Mouse (Mus musculus) kidney, adult 8-10 months (tissue): Measurements from ENCODE around the gene Atat1.
A peak's percentile ranks its signal among the peaks of the same experiment; 100 is the strongest.
"Not testable (repeated sequence)": the region's sequence is repeated elsewhere in the genome, so short reads cannot be mapped to it uniquely, and the experiment has no call there.

Experiments used
- DNase-seq, 2 experiments: peaks; one replicate each; pipeline ENCODE4 v3.0.0; 2022

Gene Atat1

GRCm38 (mm10) chr17:35909919-35910369 is at the start of gene Atat1:
TSS of gene Atat1 (minus strand) at chr17:35910075.
- DNase-seq, result peak; percentile 94 to 97

GRCm38 (mm10) chr17:35958533-35959223 is 48.8 kb upstream of the Atat1 start:
- DNase-seq, result no peak

- no peak for DNase-seq
These were observed 44.8 kb upstream of the Atat1 start for GRCm38 (mm10) chr17:35954665-35955064.

- DNase-seq, result not testable (repeated sequence)
These were observed 42.7 kb upstream of the Atat1 start for GRCm38 (mm10) chr17:35952559-35952958.

GRCm38 (mm10) chr17:35950946-35951345 is 41.1 kb upstream of the Atat1 start:
- not testable (repeated sequence) for DNase-seq

GRCm38 (mm10) chr17:35939941-35940340 is 30.1 kb upstream of the Atat1 start:
- DNase-seq, result no peak

- DNase-seq, result no peak
These were observed 29.2 kb upstream of the Atat1 start for GRCm38 (mm10) chr17:35939108-35939507.

GRCm38 (mm10) chr17:35937700-35938348 is 27.9 kb upstream of the Atat1 start:
- peak; percentile 42 for DNase-seq

- not testable (repeated sequence) for DNase-seq
These were observed 25.9 kb upstream of the Atat1 start for GRCm38 (mm10) chr17:35935763-35936162.

GRCm38 (mm10) chr17:35932608-35933007 is 22.7 kb upstream of the Atat1 start:
- no peak for DNase-seq

GRCm38 (mm10) chr17:35930627-35931026 is 20.8 kb upstream of the Atat1 start:
- no peak for DNase-seq

GRCm38 (mm10) chr17:35929534-35929933 is 19.7 kb upstream of the Atat1 start:
- no peak for DNase-seq

- no peak for DNase-seq
These were observed 17.6 kb upstream of the Atat1 start for GRCm38 (mm10) chr17:35927471-35927870.

GRCm38 (mm10) chr17:35923281-35923680 is 13.4 kb upstream of the Atat1 start:
- DNase-seq, result no peak

GRCm38 (mm10) chr17:35922566-35922965 is 12.7 kb upstream of the Atat1 start:
- DNase-seq, result no peak

GRCm38 (mm10) chr17:35921710-35922109 is 11.8 kb upstream of the Atat1 start:
- DNase-seq, result no peak

- peak in 1 of 2 experiments; percentile 60 for DNase-seq
These were observed 11.1 kb upstream of the Atat1 start for GRCm38 (mm10) chr17:35920862-35921562.

- no peak for DNase-seq
These were observed 10.5 kb upstream of the Atat1 start for GRCm38 (mm10) chr17:35920384-35920783.

- no peak for DNase-seq
These were observed 10.0 kb upstream of the Atat1 start for GRCm38 (mm10) chr17:35919864-35920301.

- DNase-seq, result peak; percentile 96 to 98
These were observed 9.3 kb upstream of the Atat1 start for GRCm38 (mm10) chr17:35919060-35919715.

- DNase-seq, result peak; percentile 45 to 64
These were observed 8.6 kb upstream of the Atat1 start for GRCm38 (mm10) chr17:35918276-35919059.
